Mouse (Mus musculus) thymus, postnatal 4 days (tissue): ENCODE measurements around the gene Cxcl14.

ENCODE experiments used
- DNase-seq: peaks from one replicate; pipeline ENCODE4 v3.0.0; 2021

Cxcl14 gene

DNA sequence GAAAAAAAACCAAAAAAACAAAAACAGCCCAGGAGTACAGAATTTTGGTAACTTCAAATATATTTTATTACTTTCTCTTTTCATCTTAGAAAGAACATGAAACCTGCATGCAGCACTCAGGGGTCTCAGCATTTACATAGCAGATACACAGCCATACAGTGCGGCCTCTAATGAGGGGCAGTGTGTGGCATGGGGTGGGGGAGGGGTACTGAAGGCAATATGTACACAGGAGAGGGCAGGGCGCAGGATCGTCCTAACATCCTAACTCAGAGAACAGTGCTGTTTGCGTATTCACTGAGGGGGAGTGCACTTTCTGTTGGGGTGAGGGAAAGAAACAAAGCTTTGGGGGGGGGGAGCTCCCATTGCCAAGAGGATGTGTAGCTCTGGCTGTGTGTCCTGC lies 7.8 kb downstream of the Cxcl14 start:
- DNase-seq, result no peak

DNA sequence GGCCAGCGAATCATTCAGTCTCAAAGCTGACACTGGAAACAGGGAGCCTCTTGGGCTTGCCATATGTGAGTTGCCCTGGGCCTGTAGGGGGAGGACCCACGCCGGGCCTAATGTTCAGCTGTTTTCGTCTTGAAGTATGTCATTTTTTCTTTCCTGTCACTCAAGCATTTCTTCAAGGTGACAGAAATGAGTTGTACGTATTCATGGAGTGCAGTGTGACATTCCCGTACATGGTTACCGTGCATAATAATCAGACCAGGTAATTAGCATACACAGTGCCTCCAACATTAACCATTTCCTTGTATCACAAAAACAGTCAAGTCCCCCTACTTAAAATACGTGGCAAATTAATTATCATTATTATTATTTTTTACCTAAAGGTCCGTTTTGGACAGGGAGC lies 9.3 kb downstream of the Cxcl14 start:
- DNase-seq, result no peak

DNA sequence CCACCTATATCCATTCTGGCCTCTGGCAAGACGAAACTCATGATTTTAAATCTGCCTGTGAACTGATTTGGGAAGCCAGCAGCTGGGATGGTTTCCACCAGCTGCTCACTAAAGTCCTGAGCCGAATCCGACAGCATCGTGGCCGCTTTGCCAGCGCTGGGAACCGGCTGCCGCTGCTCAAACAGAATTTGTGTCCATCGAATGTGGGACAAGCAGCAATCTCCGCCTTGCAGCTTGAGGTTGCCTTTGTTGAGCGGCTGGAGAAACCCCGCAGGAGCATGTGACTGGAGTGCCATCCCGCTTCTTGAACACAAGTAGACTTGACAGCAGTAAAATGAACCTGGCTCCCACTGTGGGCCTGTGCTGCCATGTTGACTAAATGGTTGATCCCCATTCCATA lies 13.0 kb downstream of the Cxcl14 start:
- DNase-seq, result no peak

DNA sequence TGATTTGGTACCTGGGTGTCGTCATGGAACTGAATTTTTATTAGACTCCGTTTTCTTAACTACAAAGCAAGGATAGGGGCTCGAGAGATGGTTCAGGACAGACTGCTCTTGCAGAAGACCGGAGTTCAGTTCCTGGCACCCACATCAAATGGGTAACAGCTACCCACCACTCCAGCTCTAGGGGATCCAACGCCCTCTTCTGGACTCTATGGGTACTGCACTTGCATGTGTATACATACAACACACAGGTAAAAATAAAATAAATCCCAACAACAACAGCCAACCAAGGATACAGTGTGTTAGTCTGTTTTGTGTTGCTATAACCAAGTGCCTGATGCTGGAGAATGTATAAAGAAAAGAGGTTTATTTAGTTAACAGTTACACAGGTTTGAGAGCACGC lies 16.0 kb downstream of the Cxcl14 start:
- DNase-seq, result no peak

DNA sequence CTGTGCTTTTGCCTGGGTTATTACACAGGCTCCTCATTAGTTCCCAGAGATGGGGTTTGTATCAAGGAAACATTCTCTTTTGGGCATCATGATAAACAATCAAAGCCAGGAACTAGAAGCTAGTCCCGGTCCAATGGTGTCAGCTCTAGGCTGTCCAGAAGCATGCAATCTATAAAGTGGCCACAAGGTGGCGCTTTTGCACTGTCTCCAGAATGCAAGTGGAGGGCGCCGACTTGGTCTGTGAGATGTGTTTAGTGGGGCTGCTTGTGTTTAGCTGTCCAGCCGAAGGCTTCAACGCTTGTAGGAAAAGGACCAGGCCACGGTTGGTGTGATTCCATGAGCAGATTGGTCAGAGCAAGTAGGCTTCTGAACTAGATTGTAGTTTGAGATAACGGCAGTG lies 16.9 kb downstream of the Cxcl14 start:
- peak; percentile 85 for DNase-seq

DNA sequence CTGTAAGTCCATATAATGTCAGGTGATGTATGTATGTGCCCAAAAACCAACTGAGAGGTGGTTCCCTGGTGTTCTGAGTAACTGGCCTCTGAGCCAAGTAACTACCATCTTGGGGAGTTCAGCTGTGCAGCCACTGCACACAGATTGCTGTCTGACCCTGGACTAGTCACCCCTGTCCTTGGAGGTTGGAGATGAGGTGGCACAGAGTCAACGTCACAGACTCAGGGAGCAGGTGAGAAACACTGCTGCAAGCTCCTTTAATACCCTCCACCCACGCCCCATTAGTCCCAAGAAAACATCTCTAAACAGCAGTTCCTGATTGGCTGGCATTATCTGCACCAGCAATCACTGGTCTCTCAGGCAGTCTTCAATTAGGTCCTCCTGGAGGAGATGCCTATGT lies 21.2 kb downstream of the Cxcl14 start:
- DNase-seq, result no peak

DNA sequence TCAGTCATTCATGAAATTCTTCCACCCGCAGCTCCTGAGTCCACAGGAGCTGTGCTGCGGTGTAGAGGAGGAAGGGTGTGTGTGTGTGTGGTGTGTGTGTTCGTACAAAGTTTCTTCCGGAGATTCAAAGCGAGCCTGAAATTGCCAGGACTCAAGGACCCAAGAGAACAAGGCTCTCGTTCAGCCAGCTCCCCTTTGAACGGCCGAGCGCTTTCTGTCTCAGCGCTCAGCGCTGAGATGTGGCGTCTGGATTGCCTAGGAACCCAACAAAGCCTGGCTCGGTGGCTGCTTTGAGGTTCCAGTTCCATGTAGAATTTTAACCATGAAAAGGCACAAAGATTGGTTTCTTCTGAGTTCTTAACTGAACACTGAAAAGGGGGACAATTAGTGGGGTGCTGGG lies 26.2 kb downstream of the Cxcl14 start:
- DNase-seq, result no peak

DNA sequence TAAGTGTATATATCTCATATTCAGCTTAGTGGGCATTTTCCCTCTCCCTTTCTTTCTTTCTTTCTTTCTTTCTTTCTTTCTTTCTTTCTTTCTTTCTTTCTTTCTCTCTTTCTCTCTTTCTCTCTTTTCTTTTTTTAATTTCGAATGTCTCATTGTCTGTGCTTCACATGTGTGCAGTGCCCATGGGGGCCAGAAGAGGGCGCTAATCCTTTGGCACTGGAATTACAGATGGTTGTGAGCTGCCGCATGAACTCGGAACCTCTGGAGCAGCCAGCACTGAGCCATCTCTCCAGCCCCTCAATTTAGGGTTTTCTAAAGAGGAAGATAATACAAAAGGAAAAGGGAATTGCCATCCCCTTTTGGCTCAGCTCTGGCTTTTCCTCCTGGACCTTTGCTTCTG lies 29.0 kb downstream of the Cxcl14 start:
- peak; percentile 39 for DNase-seq

DNA sequence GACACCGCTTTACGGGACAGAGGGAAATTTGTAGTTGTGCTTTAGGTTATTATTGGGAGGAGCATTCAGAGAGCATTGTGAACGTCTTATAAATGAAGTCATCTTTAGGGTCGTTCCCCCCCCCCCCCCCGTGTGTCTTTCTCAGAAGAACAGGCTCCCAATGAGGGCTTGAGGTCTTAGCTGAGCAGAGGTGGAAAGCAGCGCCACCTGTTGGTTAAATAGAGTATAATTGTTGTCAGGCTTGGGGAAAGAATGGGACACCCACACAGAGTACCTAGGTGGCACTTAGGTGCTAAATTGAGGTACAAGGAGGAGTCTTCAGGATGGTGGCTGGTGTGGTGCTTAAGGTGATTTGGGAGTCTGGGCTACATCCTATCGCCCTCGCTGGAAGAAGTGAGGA lies 29.9 kb downstream of the Cxcl14 start:
- DNase-seq, result peak; percentile 39

DNA sequence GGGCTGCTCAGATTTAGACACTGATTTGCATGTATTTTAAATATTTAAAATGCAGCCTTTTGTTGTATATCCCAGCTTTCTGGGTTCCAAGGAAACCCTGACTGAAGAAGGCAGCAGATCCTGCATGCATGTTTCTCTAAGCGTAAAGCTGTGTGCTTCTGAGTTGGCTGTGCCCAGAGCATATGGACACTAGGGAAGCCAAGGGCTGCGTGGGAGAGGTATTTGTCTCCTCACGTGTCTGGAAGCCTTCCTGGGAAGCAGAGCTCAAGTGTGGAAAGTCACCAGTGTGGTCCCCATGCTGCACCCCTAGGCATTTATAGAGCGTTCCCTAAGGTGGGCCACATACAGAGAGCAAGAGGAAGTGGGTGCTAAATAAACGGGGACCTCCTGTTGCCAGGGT lies 30.7 kb downstream of the Cxcl14 start:
- no peak for DNase-seq

DNA sequence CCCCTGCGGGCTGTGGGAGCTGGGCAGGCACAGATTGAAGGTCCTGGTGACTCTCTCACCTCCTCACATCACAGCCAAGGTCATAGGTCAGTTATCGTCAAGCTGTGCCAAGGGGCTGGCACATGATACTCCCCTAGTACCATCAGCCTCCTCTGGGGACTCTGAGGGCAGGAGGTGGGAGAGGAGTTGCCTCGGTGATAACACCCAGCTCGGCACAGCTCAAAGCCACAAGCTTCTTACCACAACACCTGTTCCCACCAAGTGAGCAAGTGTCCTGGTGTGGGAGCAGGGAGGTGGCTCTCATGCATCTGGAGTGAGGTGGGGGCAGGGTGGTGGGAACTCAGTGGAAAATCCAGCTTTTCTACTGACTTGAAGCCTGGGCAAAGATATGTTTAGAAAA lies 34.1 kb downstream of the Cxcl14 start:
- peak; percentile 34 for DNase-seq

DNA sequence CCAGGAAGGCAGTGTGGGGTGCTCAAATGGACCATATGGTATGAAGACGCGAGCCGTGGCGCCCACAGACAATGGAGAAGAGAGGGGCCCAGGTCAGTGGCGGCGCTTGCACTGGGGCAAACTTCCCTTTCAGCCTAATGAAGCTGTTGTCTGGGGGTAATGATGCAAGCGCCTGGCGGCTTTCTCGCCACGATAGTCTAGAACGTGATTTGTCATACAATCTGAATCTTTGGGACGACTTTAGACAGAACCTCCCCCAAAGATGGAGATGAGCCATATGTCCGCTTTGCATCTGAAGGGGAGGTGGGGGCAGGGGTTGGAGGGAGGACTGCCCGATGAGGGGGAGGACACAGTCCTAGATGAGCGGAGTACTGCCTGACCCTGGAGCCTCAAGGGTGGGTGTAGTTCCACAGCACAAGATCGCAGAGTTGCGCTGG lies 36.0 kb downstream of the Cxcl14 start:
- DNase-seq, result no peak

DNA sequence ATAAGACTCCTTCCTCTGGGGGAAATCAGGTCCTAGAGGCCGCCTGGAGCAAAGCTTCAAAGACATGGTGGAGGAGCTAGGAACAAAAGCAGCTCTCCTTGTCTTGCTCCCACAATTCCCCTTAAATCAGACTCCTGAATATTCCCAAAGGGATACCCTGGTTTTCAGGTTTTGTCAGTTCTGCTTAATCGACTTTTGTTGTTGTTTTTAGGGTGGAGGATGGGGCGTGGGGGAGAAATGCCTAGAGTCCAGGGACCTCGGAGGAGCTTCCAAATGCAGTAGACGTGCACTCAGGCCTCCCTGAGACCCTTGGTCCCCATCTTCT lies 36.5 kb downstream of the Cxcl14 start:
- no peak for DNase-seq

DNA sequence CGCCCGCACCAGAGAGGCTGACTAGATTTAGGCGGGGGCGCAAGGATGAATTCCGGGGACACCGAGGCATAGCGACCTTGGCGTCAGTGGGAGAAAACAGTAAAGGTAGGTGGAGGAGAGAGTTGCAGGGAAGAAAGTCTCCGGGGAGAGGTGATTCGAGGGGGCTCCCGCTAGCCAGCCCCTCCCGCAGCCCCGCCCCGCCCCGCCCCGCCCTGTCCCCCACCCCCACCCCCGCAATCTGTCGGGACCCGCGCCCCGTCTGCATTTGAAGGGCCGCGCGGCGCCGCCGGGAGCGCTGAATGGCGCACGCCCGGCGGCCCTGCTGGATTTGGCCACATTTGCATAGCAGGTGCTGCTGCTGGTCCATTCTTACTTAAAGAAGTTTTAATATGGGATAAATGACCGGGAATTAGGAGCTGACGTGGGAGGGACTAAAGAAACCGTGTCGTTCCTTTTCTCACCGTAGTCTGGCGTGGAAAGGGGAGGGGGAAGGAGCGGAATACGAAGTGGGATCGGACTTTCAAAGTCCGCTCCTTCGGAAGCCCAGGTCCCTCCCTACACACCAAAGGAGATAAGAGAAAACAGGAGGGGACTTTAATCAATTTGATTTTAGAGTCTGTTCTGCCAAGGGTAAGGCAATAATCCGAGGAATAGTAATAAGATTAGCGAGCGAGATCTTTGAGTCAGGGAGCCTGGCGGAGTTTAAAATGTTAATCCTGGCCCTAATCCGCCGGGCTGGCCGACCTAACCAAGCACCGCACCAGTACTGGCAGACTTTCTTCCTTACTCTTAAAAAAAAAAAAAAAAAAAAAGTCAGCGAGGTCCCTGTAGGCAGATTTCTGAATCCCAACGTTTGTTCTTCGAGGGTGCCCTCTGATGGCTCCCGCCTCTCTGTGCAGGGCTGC lies 37.1 kb downstream of the Cxcl14 start:
- peak; percentile 49 for DNase-seq

DNA sequence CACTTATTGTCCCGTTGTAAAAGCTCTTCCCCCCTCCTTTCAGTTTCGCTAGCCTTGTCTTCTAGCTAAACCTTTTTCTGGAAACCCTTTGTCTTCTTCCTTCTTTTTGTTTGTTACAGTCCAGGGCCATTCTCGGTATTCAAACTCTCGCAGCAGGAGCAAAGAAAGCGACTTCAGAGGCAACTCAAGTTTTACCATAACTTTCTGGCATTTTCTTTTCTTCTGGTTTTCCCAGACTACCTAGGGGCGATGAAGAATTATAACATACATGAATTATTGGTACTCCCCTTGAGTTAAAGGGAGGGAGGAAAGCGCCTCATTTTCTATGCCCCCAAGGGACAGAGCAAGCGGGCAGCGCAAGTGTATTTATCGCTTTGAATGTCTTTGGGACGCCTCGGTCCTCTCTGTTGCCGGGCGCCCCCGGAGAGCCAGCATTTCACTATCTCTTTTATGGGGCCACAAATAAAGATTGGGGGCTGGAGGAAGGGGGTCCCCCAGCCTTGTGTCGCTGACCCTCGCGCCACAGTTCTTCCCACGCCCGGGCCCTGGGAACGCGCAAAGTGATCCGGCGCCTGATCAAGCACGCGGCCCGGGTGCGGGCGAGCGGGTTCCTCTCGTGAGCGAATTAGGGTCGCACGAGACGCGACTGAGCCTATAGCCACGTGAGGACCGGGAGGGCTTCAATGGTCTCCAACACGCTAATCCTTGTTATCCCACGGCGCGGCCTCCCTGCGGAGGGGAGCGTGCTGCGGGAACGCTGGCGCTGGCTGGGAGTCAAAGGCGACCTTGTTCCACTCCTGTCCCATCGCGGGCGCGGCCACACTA lies 37.9 kb downstream of the Cxcl14 start:
- DNase-seq, result no peak

DNA sequence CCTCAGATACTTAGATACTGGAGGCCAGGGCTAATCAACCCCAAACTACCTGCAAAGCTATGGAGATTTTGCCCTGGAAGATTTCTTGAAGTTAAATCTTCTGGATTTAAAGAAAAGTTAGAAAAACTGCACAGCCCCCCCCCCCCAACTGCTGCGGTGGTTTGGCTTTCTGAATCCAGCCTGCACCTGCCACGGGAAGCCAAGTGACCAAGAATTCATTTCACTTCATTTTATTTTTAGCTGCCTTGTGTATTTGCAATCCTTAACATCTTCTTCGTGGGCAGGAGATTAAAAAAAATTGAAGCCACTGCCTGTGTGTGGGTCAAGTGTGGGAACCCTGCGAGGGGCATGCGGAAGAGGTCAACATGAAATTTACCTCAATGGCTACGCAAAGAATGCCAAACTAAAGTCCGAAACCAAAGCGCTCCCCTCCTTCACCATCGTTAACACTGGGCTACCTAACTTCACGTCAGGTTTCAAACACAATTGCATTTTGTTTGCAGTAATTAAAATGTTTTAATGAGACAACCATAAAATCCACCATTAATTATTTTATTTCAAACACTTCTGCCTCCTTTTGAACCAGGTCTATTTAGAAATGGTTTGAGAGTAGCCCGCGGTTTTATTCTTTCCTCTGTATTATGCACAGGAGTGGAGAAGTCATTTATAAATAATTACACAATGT lies 38.7 kb downstream of the Cxcl14 start:
- DNase-seq, result no peak

DNA sequence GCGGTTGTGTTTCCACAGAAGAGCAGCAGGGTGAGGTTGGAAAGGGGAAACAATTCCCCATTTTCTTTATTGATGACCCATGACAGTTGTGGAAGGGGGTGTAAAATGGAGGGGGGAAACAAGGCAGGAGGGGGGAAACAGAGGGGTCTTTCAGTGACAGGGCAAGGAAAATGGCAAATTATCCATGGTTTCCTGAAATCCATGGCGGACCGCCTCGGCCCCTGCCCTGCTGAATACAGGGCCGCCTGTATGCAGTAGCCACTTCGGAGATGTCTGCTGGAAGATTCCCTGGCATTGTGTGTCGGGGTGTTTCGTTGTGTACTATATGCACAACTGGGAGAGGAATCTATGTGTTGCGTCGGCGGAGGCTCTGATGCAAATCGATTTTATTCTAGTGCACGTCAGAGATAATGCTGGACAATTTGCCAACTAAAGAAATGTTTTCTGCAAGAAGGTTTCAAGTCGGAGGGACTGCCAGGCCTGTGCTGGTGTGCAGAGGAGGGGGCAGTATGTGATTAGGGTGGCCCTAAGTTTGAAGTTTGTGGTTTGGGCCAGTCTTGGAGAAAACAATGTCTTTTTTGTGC lies 39.5 kb downstream of the Cxcl14 start:
- no peak for DNase-seq

DNA sequence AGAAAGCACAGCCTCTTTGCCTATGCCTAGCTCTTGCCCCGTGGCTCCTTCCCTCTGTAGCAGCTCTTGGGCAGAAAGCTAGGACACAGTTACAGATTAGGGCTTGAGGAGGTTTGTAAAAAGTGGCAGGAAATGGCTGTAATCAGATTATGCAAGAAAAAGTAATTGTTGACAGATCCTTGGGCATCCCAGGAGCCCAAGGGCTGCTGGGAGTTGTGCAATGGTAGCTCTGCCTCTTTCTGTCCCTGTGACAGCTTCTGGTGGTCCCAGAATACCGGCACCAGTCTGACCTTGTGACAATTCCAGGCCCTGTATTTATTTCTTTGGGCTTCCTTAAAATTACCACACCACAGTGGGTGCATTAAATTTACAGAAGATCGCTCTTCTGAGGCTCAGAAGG lies 43.0 kb downstream of the Cxcl14 start:
- no peak for DNase-seq

DNA sequence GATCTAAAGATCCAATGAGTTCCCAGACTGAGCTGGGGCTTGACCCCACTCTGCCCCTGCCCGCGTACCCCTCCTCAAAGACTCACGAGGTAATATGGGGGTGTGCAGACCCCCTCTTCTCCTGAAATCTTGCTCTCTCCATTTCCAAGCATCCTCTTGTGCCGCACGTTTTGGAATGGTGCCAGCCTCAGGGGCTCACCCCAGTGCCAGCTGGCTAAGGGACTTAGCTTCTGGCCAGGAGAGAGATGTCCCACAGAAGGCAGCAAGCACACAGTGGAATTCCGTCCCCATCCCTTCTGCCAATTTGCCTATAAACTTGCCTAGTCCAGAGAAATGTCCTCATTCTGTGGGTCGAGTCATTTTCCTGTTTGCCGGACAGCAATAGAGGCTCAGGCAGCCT lies 43.6 kb downstream of the Cxcl14 start:
- DNase-seq, result no peak

DNA sequence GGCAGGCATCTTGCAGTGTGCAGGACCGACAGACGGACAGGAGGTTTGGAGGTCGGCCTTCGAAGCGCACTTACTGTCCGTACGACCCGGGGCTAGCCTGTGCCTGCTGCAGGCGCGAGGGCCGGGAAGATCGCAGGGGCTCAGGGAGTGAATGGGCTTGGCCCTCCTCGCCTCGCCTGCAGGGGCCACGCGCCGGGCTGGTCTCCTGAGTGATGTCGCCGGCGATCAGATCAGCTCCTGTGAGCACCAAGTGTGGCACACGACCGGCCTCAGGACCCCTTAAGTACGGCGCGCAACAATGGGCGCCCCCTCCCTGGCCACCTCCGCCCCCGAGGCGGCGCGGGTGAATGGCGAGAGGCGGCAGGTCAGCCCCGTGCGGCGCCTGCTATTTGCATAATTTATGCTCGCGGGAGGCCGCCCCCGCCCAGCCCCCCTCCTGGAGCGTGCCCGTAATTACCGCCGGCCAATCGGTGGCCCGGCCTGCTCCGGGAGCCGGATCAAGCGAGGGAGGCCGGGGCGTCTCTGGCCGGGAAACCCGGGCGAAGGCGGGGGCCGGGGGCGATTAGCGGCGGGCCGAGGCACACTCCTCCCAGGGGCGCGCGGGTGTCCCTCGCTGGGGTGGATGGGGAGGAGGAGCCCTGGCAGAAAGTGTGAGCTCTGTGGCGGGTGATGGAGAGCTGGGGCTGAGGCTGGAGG lies 44.3 kb downstream of the Cxcl14 start, which contains the start of gene Neurog1:
Gene Neurog1, minus strand, starts transcription at position 240 of the 696 bp plus-strand sequence.
- no peak for DNase-seq

DNA sequence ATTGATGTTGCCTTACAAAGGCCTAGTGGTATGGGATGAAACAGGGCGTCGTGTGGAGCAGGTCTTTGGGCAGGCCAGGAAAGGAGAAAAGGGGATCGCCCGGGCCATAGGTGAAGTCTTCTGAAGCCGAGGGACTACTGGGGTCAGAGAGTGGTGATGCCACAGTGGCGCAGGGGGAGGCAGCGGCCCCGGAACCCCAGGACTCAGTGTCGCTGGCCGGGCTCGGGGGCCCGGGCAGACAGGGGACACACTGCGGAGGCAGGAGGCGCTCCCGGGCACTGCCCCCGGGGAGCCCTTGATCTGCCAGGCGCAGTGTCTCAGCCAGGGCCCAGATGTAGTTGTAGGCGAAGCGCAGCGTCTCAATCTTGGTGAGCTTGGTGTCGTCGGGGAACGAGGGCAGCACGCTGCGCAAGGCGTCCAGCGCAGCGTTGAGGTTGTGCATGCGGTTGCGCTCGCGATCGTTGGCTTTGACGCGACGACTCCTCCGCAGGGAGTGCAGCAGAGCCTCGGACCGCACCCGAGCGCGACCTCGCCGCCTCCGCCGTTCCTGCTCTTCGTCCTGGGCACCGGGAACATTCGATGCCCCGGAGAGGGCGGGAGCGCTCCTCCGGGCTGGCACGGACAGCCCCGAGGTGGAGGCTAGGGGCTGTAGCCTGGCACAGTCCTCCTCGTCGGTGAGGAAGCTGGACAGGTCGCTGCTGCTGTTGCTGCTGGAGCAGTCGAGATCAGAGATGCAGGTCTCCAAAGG lies 45.0 kb downstream of the Cxcl14 start:
- peak; percentile 27 for DNase-seq
